ENCODE assay signal across 22 mouse cellular contexts in the genomic region with DNA sequence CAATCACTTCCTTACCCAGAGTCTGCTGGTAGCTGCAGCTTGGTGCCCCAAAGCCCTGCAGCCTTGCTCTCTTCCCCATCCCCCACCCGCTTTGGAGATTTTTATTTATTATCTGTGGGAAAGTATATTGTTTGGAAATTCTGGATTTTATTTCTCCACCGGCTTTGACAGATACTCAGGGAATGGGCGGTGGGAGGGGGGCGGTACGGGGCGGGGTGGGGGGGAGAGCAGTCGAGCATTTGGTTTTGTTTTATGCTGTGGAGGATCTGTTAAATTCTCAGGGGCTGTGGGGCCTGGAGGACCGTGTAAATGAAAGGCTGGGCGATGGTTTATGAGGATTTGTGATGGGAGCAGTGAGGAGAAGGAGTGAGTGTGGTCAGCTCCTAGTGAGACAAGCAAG.
"Had no signal": no experiment of that assay in that cellular context is flagged by ENCODE, and none has a peak within 500 bp of the region (broad histone marks: within the 10 kb centered on the region; RNA-seq: fewer than 3 reads in every experiment).

No protein-coding gene starts in this region.

- H3K4me3 ChIP-seq: liver, embryonic 12.5 days; liver, embryonic 15.5 days; midbrain, embryonic 12.5 days; midbrain, embryonic 15.5 days; neural tube, embryonic 12.5 days; neural tube, embryonic 15.5 days had no signal

- ATAC-seq: inflammation-experienced regulatory T-cells, adult 6 months; intestine, embryonic 16.5 days; liver, embryonic 12.5 days; lung, postnatal 0 days; midbrain, embryonic 15.5 days had no signal

- H3K4me2 ChIP-seq: liver, embryonic 12.5 days; liver, embryonic 15.5 days; midbrain, embryonic 12.5 days; midbrain, embryonic 15.5 days; neural tube, embryonic 12.5 days; neural tube, embryonic 15.5 days had no signal

- H3K36me3 ChIP-seq: liver, embryonic 12.5 days; liver, embryonic 15.5 days; midbrain, embryonic 12.5 days; midbrain, embryonic 15.5 days; neural tube, embryonic 12.5 days; neural tube, embryonic 15.5 days had no signal

- DNase-seq: kidney, adult 18-20 months; kidney, adult 9 months; kidney, postnatal 14 days; kidney, postnatal 4 days; left cerebral cortex, postnatal 4 days; right cerebral cortex, adult 18-20 months; right cerebral cortex, postnatal 14 days; right cerebral cortex, postnatal 4 days; thymus, adult 2 months; thymus, postnatal 14 days; thymus, postnatal 4 days had no signal

- H3K27ac ChIP-seq: liver, embryonic 12.5 days; liver, embryonic 15.5 days; macrophage; midbrain, embryonic 12.5 days; midbrain, embryonic 15.5 days; neural tube, embryonic 12.5 days; neural tube, embryonic 15.5 days; stomach, postnatal 0 days had no signal

- H3K4me1 ChIP-seq: liver, embryonic 12.5 days; liver, embryonic 15.5 days; midbrain, embryonic 12.5 days; midbrain, embryonic 15.5 days; neural tube, embryonic 12.5 days; neural tube, embryonic 15.5 days had no signal

- H3K9ac ChIP-seq: liver, embryonic 12.5 days; liver, embryonic 15.5 days; midbrain, embryonic 12.5 days; midbrain, embryonic 15.5 days; neural tube, embryonic 12.5 days; neural tube, embryonic 15.5 days had no signal

- H3K9me3 ChIP-seq: liver, embryonic 12.5 days; liver, embryonic 15.5 days; midbrain, embryonic 12.5 days; midbrain, embryonic 15.5 days; neural tube, embryonic 12.5 days had no signal
